Mouse (Mus musculus) G1E (cell line): ENCODE results near the gene Slc8b1.

Experiments
- CTCF ChIP-seq: IDR thresholded peaks from 2 replicates; pipeline ENCODE4 v1.5.1; 2012; ENCODE audit warnings: low read depth, low read length, inconsistent platforms, mixed read lengths
- GATA1 ChIP-seq: IDR thresholded peaks from 2 replicates; pipeline ENCODE4 v1.6.1; 2012; ENCODE audit warnings: borderline replicate concordance, low read length, inconsistent platforms, mixed read lengths
- GATA2 ChIP-seq: IDR thresholded peaks from 2 replicates; pipeline ENCODE4 v1.6.1; 2012; ENCODE audit warnings: low read depth, low read length, inconsistent platforms, borderline replicate concordance
- POLR2AphosphoS5 ChIP-seq: IDR thresholded peaks from 2 replicates; pipeline ENCODE4 v1.6.1; 2012; ENCODE audit warnings: low read depth, low read length, inconsistent platforms; ENCODE audit not compliant: insufficient replicate concordance
- TAL1 ChIP-seq: conservative IDR thresholded peaks from 2 replicates; pipeline ENCODE4 v1.6.1; 2012; ENCODE audit warnings: low read depth, low read length, inconsistent platforms, mixed read lengths

- TF ChIP-seq CTCF = no peak
- TF ChIP-seq TAL1 = no peak
- no peak for TF ChIP-seq GATA1
- no peak for TF ChIP-seq POLR2AphosphoS5
- no peak for TF ChIP-seq GATA2
These were observed 42.1 kb upstream of the Slc8b1 start for GRCm38 (mm10) chr5:120468830-120469229.
